Mouse (Mus musculus) MEL (cell line): ENCODE data around the gene Neurod2. TPM values are rescaled to one million over a fixed set of nuclear protein-coding genes. Genes with fewer than 3 reads are reported as not detected.

Source experiments
- DNase-seq: peaks from one replicate; pipeline ENCODE4 v3.0.0; 2011; ENCODE audit warnings: low read depth, low spot score
- H3K27ac ChIP-seq: 2 replicates; pipeline ENCODE4 v1.5.1; 2012; ENCODE audit warnings: low read depth, mild to moderate bottlenecking, control low read depth, low read length, moderate library complexity; ENCODE audit not compliant: control insufficient read depth
- H3K27me3 ChIP-seq, 2 experiments: fragments of 150-350 bp in 1 of 2; sonication (generic) in 1 of 2; 2 replicates each; pipeline ENCODE4 v1.6.1; 2012; ENCODE audit warnings: low read length in 2 of 2, mild to moderate bottlenecking in 2 of 2, improper control_type of control experiment in 1 of 2, moderate library complexity in 1 of 2; ENCODE audit not compliant: insufficient read depth in 2 of 2, control insufficient read depth in 1 of 2
- H3K36me3 ChIP-seq, 2 experiments: 2 replicates each; pipeline ENCODE4 v1.6.1; 2012 to 2014; ENCODE audit warnings: low read length in 2 of 2, improper control_type of control experiment in 1 of 2, inconsistent platforms in 1 of 2, mild to moderate bottlenecking in 1 of 2; ENCODE audit not compliant: insufficient read depth in 2 of 2, control insufficient read depth in 1 of 2
- H3K4me1 ChIP-seq, 2 experiments: fragments of 150-350 bp in 1 of 2; sonication (generic) in 1 of 2; 2 replicates each; pipeline ENCODE4 v1.6.1; 2012; ENCODE audit warnings: low read length in 2 of 2, improper control_type of control experiment in 1 of 2, mild to moderate bottlenecking in 1 of 2; ENCODE audit not compliant: insufficient read depth in 2 of 2, control insufficient read depth in 1 of 2
- H3K4me3 ChIP-seq, 2 experiments: fragments of 150-350 bp in 1 of 2; sonication (generic) in 1 of 2; 2 replicates each; pipeline ENCODE4 v1.5.1; 2012; ENCODE audit warnings: low read depth in 2 of 2, low read length in 2 of 2, mild to moderate bottlenecking in 2 of 2, moderate library complexity in 2 of 2, control low read depth in 1 of 2, improper control_type of control experiment in 1 of 2; ENCODE audit not compliant: control insufficient read depth in 1 of 2, insufficient read depth in 1 of 2
- H3K79me2 ChIP-seq: 2 replicates; pipeline ENCODE4 v1.6.1; 2012; ENCODE audit warnings: mild to moderate bottlenecking, low read length, moderate library complexity; ENCODE audit not compliant: control insufficient read depth, poor library complexity, insufficient read depth
- H3K9ac ChIP-seq: 2 replicates; pipeline ENCODE4 v1.6.1; 2012; ENCODE audit warnings: low read depth, mild to moderate bottlenecking, control low read depth, low read length, moderate library complexity; ENCODE audit not compliant: control insufficient read depth, poor library complexity, severe bottlenecking
- H3K9me3 ChIP-seq: fragments of 150-350 bp; sonication (generic); replicated peaks from 2 replicates; pipeline ENCODE4 v1.6.1; 2012; ENCODE audit warnings: mild to moderate bottlenecking, low read length, improper control_type of control experiment, moderate library complexity; ENCODE audit not compliant: insufficient read depth
- CTCF ChIP-seq, 3 experiments: IDR thresholded peaks in 2 of 3; conservative IDR thresholded peaks in 1 of 3; 2 replicates each; pipeline ENCODE4 v1.5.1; 2011 to 2012; ENCODE audit warnings: low read length in 3 of 3, low read depth in 2 of 3, mild to moderate bottlenecking in 2 of 3, improper control_type of control experiment in 1 of 3, inconsistent platforms in 1 of 3, mixed read lengths in 1 of 3, moderate library complexity in 1 of 3; ENCODE audit not compliant: control insufficient read depth in 1 of 3, insufficient read depth in 1 of 3, poor library complexity in 1 of 3, severe bottlenecking in 1 of 3
- EP300 ChIP-seq, 2 experiments: IDR thresholded peaks; 2 replicates each; pipeline ENCODE4 v1.6.1; 2011; ENCODE audit warnings: improper control_type of control experiment in 2 of 2, low read length in 2 of 2, low read depth in 1 of 2, mild to moderate bottlenecking in 1 of 2
- ETS1 ChIP-seq: IDR thresholded peaks from 2 replicates; pipeline ENCODE4 v1.6.1; 2012; ENCODE audit warnings: low read depth, mild to moderate bottlenecking, inconsistent platforms, low read length, improper control_type of control experiment, moderate library complexity
- GABPA ChIP-seq: IDR thresholded peaks from 2 replicates; pipeline ENCODE4 v1.6.1; 2012; ENCODE audit warnings: low read depth, mild to moderate bottlenecking, inconsistent platforms, low read length, improper control_type of control experiment, moderate library complexity
- HCFC1 ChIP-seq: IDR thresholded peaks from 2 replicates; pipeline ENCODE4 v1.6.1; 2012; ENCODE audit warnings: low read depth, mild to moderate bottlenecking, inconsistent platforms, low read length, improper control_type of control experiment, moderate library complexity
- JUND ChIP-seq: IDR thresholded peaks from 2 replicates; pipeline ENCODE4 v1.6.1; 2011; ENCODE audit warnings: low read depth, mild to moderate bottlenecking, improper control_type of control experiment, low read length
- KAT2A ChIP-seq: conservative IDR thresholded peaks from 2 replicates; pipeline ENCODE4 v1.6.1; 2012; ENCODE audit warnings: low read depth, low read length, improper control_type of control experiment, inconsistent platforms
- MAFK ChIP-seq: IDR thresholded peaks from 2 replicates; pipeline ENCODE4 v1.6.1; 2011; ENCODE audit warnings: low read depth, mild to moderate bottlenecking, low read length, improper control_type of control experiment, borderline replicate concordance
- MAX ChIP-seq: IDR thresholded peaks from 2 replicates; pipeline ENCODE4 v1.6.1; 2011; ENCODE audit warnings: low read length, improper control_type of control experiment
- MAZ ChIP-seq: IDR thresholded peaks from 2 replicates; pipeline ENCODE4 v1.6.1; 2012; ENCODE audit warnings: low read depth, mild to moderate bottlenecking, inconsistent platforms, low read length, improper control_type of control experiment
- MEF2A ChIP-seq: IDR thresholded peaks from 2 replicates; pipeline ENCODE4 v1.6.1; 2014; ENCODE audit warnings: low read depth, mild to moderate bottlenecking, inconsistent platforms, low read length, improper control_type of control experiment; ENCODE audit not compliant: poor library complexity, insufficient replicate concordance, severe bottlenecking; ENCODE audit errors: extremely low read depth
- MYB ChIP-seq: IDR thresholded peaks from 2 replicates; pipeline ENCODE4 v1.6.1; 2011; ENCODE audit warnings: mild to moderate bottlenecking, low read depth, low read length, improper control_type of control experiment
- MYC ChIP-seq: IDR thresholded peaks from 2 replicates; pipeline ENCODE4 v1.6.1; 2011; ENCODE audit warnings: low read depth, mild to moderate bottlenecking, low read length, improper control_type of control experiment, moderate library complexity
- POLR2AphosphoS5 ChIP-seq: IDR thresholded peaks from 2 replicates; pipeline ENCODE4 v1.6.1; 2012; ENCODE audit warnings: low read depth, borderline replicate concordance, mild to moderate bottlenecking, inconsistent platforms, low read length, moderate library complexity, mixed read lengths
- RCOR1 ChIP-seq: IDR thresholded peaks from 2 replicates; pipeline ENCODE4 v1.6.1; 2012; ENCODE audit warnings: low read depth, mild to moderate bottlenecking, inconsistent platforms, low read length, improper control_type of control experiment
- SMC3 ChIP-seq: IDR thresholded peaks from 2 replicates; pipeline ENCODE4 v1.6.1; 2011; ENCODE audit warnings: low read depth, low read length, improper control_type of control experiment
- UBTF ChIP-seq: IDR thresholded peaks from 2 replicates; pipeline ENCODE4 v1.6.1; 2012; ENCODE audit warnings: low read depth, mild to moderate bottlenecking, inconsistent platforms, low read length, improper control_type of control experiment, moderate library complexity, borderline replicate concordance; ENCODE audit not compliant: insufficient read depth
- USF2 ChIP-seq, 2 experiments: IDR thresholded peaks; 2 replicates each; pipeline ENCODE4 v1.6.1; 2011 to 2012; ENCODE audit warnings: improper control_type of control experiment in 2 of 2, low read length in 2 of 2, borderline replicate concordance in 1 of 2, inconsistent platforms in 1 of 2, low read depth in 1 of 2, mild to moderate bottlenecking in 1 of 2; ENCODE audit not compliant: insufficient read depth in 1 of 2
- ZC3H11A ChIP-seq: IDR thresholded peaks from 2 replicates; pipeline ENCODE4 v1.6.1; 2012; ENCODE audit warnings: low read depth, mild to moderate bottlenecking, inconsistent platforms, low read length, improper control_type of control experiment
- ZNF384 ChIP-seq: IDR thresholded peaks from 2 replicates; pipeline ENCODE4 v1.6.1; 2012; ENCODE audit warnings: low read depth, mild to moderate bottlenecking, inconsistent platforms, low read length, improper control_type of control experiment
- polyA plus RNA-seq, 2 experiments: library from polyadenylated mRNA; stranded (reverse) in 1 of 2; unstranded in 1 of 2; fragments of >175 nt in 1 of 2; fragments of >200 nt in 1 of 2; gene quantifications; 2 replicates each; pipeline versions ENCODE4 v1.2.1 to v1.2.4; 2012; ENCODE audit warnings: low replicate concordance in 2 of 2, low read depth in 1 of 2; ENCODE audit not compliant: insufficient read length in 2 of 2, insufficient read depth in 1 of 2, missing spikeins in 1 of 2
- total RNA-seq: library from RNA; depleted of rRNA; stranded (reverse); fragments of 300-350 nt; gene quantifications from 2 replicates; pipeline ENCODE4 v1.2.3, GENCODE M21; 2012

Gene Neurod2
- total and polyA plus RNA-seq, 3 experiments, result not detected

DNA sequence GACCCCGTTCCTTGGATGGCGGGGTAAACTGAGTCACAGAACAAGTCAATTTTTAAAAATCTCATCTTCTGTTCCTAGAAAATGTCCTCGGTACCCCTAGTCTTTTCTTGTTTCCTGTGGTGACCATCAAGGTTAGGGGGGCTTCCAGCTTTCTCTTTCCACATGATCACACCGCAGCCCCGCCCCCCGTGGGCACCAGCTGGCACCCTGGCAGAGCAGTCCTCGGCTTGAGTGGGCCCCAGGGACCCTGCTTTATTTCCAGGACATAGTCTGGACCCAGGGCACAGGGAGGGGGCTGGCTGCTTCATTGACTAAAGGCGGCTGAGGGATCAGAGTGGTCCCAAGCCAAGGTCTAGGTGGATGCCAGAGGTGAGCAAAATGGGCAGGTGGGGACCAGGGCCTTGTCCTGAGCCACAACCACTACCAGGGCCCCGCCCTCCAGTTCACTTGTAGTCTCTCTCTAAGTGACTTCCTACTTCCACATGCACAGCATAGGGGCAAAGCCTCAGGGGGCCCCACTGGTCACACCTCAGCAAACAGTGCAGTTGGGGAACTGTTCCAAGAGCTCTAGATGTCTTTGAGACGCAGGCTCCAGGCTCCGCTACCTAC, 10.3 kb upstream of the Neurod2 start:
- Histone ChIP-seq H3K27ac (no peak overlapping the region), H3K79me2 (no peaks in the 10 kb centered on the region), H3K9me3 (no peaks in the 10 kb centered on the region)
- DNase-seq, result no peak
- TF ChIP-seq ZNF384 (no peak), EP300 (IDR thresholded peaks at IDR 0.05; ENCODE audit: low read depth in 1 of 2, low read length in 2 of 2) (no peak), USF2 (IDR thresholded peaks at IDR 0.05; ENCODE audit: borderline replicate concordance in 1 of 2, insufficient read depth in 1 of 2, low read depth in 1 of 2, low read length in 2 of 2) (no peak), MAX (no peak), POLR2AphosphoS5 (no peak), MAZ (no peak), MAFK (no peak), SMC3 (no peak)
- TF ChIP-seq, all 39 proteins: peak for 0
- peaks cover 0 to 8% of the 10 kb centered on the region in 2 experiments; a peak in 2 of 4 replicates for H3K4me1 ChIP-seq
- H3K9ac ChIP-seq, result no peak overlapping the region
- H3K4me3 ChIP-seq, result no peak overlapping the region
- H3K27me3 ChIP-seq, result peaks cover 0 to 5% of the 10 kb centered on the region in 2 experiments; a peak in 2 of 4 replicates
- H3K36me3 ChIP-seq, result peaks cover 0 to 3% of the 10 kb centered on the region in 2 experiments; a peak in 2 of 4 replicates

GRCm38 (mm10) chr11:98339071-98339501, 9.6 kb upstream of the Neurod2 start:
- H3K9ac ChIP-seq, result no peak overlapping the region
- H3K27me3 ChIP-seq, result peaks cover 0 to 5% of the 10 kb centered on the region in 2 experiments; a peak in 2 of 4 replicates
- peaks cover 0 to 8% of the 10 kb centered on the region in 2 experiments; a peak in 2 of 4 replicates for H3K4me1 ChIP-seq
- H3K27ac ChIP-seq, result no peak overlapping the region
- H3K79me2 ChIP-seq, result no peaks in the 10 kb centered on the region
- TF ChIP-seq MYB, result no peak
- TF ChIP-seq GABPA, result no peak
- TF ChIP-seq ETS1, result no peak
- TF ChIP-seq UBTF, result no peak
- no peak for TF ChIP-seq HCFC1
- TF ChIP-seq SMC3, result no peak
- no peak for TF ChIP-seq MAX
- no peak for TF ChIP-seq JUND
- no peak for TF ChIP-seq ZC3H11A
- no peak for TF ChIP-seq USF2 (IDR thresholded peaks at IDR 0.05; ENCODE audit: borderline replicate concordance in 1 of 2, insufficient read depth in 1 of 2, low read depth in 1 of 2, low read length in 2 of 2)
- no peak for TF ChIP-seq RCOR1
- TF ChIP-seq MEF2A, result no peak
- no peak for TF ChIP-seq MYC
- TF ChIP-seq KAT2A, result no peak
- TF ChIP-seq CTCF (IDR thresholded peaks at IDR 0.05 in 2 of 3, conservative IDR thresholded peaks at IDR 0.05 in 1 of 3; ENCODE audit: control insufficient read depth in 1 of 3, insufficient read depth in 1 of 3, low read depth in 2 of 3, low read length in 3 of 3, poor library complexity in 1 of 3, severe bottlenecking in 1 of 3), result no peak
- H3K9me3 ChIP-seq, result no peaks in the 10 kb centered on the region
- H3K36me3 ChIP-seq, result peaks cover 0 to 3% of the 10 kb centered on the region in 2 experiments; a peak in 2 of 4 replicates
- H3K4me3 ChIP-seq, result no peak overlapping the region
- no peak for DNase-seq
